Mouse (Mus musculus) kidney, postnatal 0 days (tissue): ENCODE measurements around the gene Dusp3. TPM values are rescaled to one million over a fixed set of nuclear protein-coding genes. Genes with fewer than 3 reads are reported as not detected.

Source experiments
- ATAC-seq: fragments of 200-750 bp; cut with Nextera tagmentation; replicated peaks from 2 replicates; pipeline ENCODE4 v1.8.0; 2017; ENCODE audit warnings: low read depth, moderate number of reproducible peaks, moderate TSS enrichment, moderate library complexity; ENCODE audit not compliant: low FRiP score
- DNase-seq: peaks from one replicate; pipeline ENCODE4 v3.0.0-alpha.2; 2016; ENCODE audit warnings: low spot score
- H3K27ac ChIP-seq: fragments of 300-500 bp; sonication (generic); 2 replicates; pipeline ENCODE4 v1.5.1; 2014; ENCODE audit warnings: mild to moderate bottlenecking
- H3K27me3 ChIP-seq: fragments of 300-500 bp; sonication (generic); 2 replicates; pipeline ENCODE4 v1.6.1; 2014; ENCODE audit warnings: low read length, mixed read lengths; ENCODE audit not compliant: insufficient read depth
- H3K36me3 ChIP-seq: fragments of 300-500 bp; sonication (generic); 2 replicates; pipeline ENCODE4 v1.6.1; 2014; ENCODE audit warnings: low read length, mixed read lengths; ENCODE audit not compliant: insufficient read depth
- H3K4me1 ChIP-seq: fragments of 300-500 bp; sonication (generic); replicated peaks from 2 replicates; pipeline ENCODE4 v1.6.1; 2014; ENCODE audit warnings: antibody characterized with exemption, low read length, mixed read lengths; ENCODE audit not compliant: insufficient read depth
- H3K4me2 ChIP-seq: fragments of 300-500 bp; sonication (generic); 2 replicates; pipeline ENCODE4 v1.6.1; 2014; ENCODE audit warnings: mild to moderate bottlenecking, low read length, moderate library complexity, mixed read lengths
- H3K4me3 ChIP-seq: fragments of 300-500 bp; sonication (generic); replicated peaks from 2 replicates; pipeline ENCODE4 v1.5.1; 2014; ENCODE audit warnings: low read depth, low read length
- H3K9ac ChIP-seq: fragments of 300-500 bp; sonication (generic); 2 replicates; pipeline ENCODE4 v1.6.1; 2014; ENCODE audit warnings: low read depth, low read length
- H3K9me3 ChIP-seq: fragments of 300-500 bp; sonication (generic); replicated peaks from 2 replicates; pipeline ENCODE4 v1.6.1; 2016; ENCODE audit warnings: low read length, inconsistent platforms, mixed read lengths
- CTCF ChIP-seq: IDR thresholded peaks from 2 replicates; pipeline ENCODE4 v1.5.1; 2016; ENCODE audit warnings: antibody characterized with exemption, low read depth, mild to moderate bottlenecking, moderate library complexity
- WGBS: fragments of 180-500 bp; shearing (Covaris S2); extraction: QIAGEN DNeasy Blood & Tissue Kit; methylation state at CpG from one replicate; pipeline ENCODE4 v1.1.7; 2014; 5-methylcytosine and 5-hydroxymethylcytosine counted together
- polyA plus RNA-seq: library from polyadenylated mRNA; unstranded; fragments of >200 nt; fragmentation: Nextera tagmentation; extraction: Ambion mirVana; gene quantifications from 2 replicates; pipeline ENCODE4 v1.2.1, GENCODE M21; 2015

Dusp3 gene
- polyA plus RNA-seq, 1 experiment from 2014 or later = 51.7 TPM

DNA sequence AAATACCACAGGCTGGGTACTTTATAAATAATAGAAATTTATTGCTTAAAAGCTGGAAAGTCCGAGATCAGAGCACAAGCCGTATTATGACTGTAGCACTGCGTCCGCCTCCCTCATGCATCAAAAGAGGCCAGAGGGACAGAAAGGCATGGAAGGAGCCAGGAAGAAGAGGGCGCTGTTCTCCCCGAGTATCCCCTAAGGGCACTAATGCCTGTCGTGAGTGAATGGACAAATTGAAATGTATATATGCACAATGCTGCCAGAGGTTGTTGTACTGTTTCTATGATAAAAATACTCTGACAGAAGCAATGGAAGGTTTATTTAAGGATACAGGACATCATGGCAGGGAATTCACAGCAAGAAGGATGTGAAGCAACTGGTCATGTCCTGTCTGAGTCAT, 43.2 kb upstream of the Dusp3 start:
- Histone ChIP-seq H3K4me1 (0 out of 2 replicates have a peak, but pooled peaks cover 4% of the 10 kb centered on the region), H3K4me3 (no peak overlapping the region), H3K9ac (no peak overlapping the region), H3K27me3 (no peaks in the 10 kb centered on the region), H3K36me3 (no peaks in the 10 kb centered on the region), H3K4me2 (no peak overlapping the region), H3K27ac (no peak overlapping the region), H3K9me3 (no peaks in the 10 kb centered on the region)
- WGBS = 35% methylated on average over 7 of the region's 7 CpGs
- peak; percentile 26; the same call in 1 of the 2 replicates for TF ChIP-seq CTCF
- DNase-seq (peak; percentile 44), ATAC-seq (no peak)

DNA sequence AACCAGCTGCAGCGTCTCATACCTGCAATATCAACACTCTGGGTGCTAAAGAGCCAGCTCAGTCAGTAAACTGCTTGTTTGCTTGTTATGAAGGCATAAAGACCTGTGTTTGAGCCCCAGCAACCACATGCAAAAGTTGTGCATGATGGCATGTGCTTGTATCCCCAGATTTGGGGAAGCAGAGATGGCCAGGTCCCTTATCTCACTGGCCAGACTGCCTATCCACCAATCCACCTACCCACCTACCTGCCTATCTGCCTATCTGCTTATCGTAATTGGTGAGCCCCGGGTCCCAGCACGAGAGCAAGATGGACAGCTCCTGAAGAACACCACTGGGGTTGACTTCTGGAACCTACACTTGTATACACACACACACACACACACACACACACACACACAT, 42.5 kb upstream of the Dusp3 start:
- ATAC-seq (no peak), DNase-seq (no peak)
- no peak overlapping the region for H3K4me3 ChIP-seq
- 84% methylated on average over 4 of the region's 4 CpGs for WGBS
- H3K4me2 ChIP-seq = no peak overlapping the region
- no peaks in the 10 kb centered on the region for H3K27me3 ChIP-seq
- H3K9me3 ChIP-seq = no peaks in the 10 kb centered on the region
- no peak for TF ChIP-seq CTCF
- H3K9ac ChIP-seq = no peak overlapping the region
- H3K36me3 ChIP-seq = no peaks in the 10 kb centered on the region
- 0 out of 2 replicates have a peak, but pooled peaks cover 4% of the 10 kb centered on the region for H3K4me1 ChIP-seq
- H3K27ac ChIP-seq = no peak overlapping the region

DNA sequence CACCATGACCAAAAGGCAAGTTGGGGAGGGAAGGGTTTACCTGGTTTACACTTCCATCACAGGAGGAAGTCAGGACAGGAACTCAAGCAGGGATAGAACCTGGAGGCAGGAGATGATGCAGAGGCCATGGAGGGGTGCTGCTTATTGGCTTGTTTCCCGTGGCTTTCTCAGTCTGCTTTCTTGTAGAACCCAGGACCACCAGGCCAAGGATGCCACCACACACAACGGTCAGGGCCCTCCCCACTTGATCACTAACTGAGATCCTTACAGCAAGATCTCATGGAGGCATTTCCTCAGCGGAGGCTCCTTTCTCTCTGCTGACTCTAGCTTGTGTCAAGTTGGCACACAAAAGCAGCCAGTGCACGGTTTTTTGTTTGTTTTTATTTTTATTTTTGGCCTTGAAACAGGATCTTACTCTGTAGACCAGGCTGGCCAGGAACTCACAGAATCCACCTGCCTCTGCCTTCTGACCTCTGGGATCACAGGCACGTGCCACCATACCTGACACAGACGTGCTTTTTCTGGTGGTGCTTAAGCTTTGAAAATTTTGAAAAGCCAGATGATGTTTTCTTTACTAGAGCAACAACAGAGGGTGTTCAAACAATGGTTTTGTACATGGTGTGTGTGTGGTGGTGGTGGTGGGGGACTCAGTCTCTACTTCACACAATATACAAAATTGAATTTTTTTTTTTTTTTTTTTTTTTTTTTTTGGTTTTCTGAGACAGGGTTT, 41.4 kb upstream of the Dusp3 start, which contains the start of gene Mpp3:
Gene Mpp3 (minus strand): TSS at position 375 of the 730 bp plus-strand sequence.
- Histone ChIP-seq H3K36me3 (no peaks in the 10 kb centered on the region), H3K4me1 (0 out of 2 replicates have a peak, but pooled peaks cover 4% of the 10 kb centered on the region), H3K4me3 (peak within 1 kb of the TSS; percentile 64; the same call in 1 of the 2 replicates), H3K9ac (no peak within 1 kb of the TSS; the same call in 1 of the 2 replicates), H3K27ac (no peak within 1 kb of the TSS; the same call in 1 of the 2 replicates), H3K9me3 (no peaks in the 10 kb centered on the region), H3K4me2 (peak within 1 kb of the TSS; percentile 80), H3K27me3 (no peaks in the 10 kb centered on the region)
- no peak for ATAC-seq
- 74% methylated on average over 6 of the region's 6 CpGs for WGBS
- TF ChIP-seq CTCF = no peak
- DNase-seq = no peak

DNA sequence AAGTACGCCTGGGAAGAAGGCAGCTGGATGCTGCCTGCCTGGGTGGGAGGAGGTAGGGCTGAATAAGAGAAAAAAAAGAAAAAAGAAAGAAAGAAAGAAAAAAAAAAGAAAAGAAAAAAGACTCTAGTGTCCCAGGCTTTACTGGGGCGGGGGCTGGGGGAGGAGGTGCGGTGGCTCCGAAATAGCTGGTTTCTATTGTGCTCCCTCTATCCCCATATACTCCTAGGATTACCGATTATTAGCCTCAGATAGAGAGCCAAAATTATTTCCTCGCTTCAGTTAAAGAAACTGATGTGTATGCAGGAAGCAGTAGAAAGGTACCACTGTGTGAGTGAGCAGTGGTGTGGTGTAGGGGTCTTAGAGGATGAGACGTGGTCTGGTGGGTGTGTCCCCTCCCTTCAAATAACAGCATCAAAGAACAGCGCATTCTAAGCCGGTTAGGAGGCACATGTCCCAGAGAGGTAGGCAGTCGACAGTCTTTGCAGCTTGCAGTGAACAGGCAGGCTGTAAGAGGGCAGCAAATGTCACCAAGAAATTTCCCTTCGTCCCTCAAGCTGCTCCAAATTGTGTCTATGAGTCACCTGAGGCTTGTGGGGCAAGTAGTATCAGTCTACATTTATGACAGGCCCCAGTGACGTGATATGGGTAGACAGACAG, 40.7 kb upstream of the Dusp3 start:
- H3K27ac ChIP-seq = no peak overlapping the region; the same call in 1 of the 2 replicates
- peak overlapping the region; percentile 80 for H3K4me2 ChIP-seq
- peak; percentile 17; the same call in 1 of the 2 replicates for TF ChIP-seq CTCF
- DNase-seq (peak; percentile 33), ATAC-seq (no peak)
- H3K9me3 ChIP-seq = no peaks in the 10 kb centered on the region
- 0 out of 2 replicates have a peak, but pooled peaks cover 4% of the 10 kb centered on the region for H3K4me1 ChIP-seq
- 8% methylated on average over 12 of the region's 12 CpGs for WGBS
- no peak overlapping the region; the same call in 1 of the 2 replicates for H3K9ac ChIP-seq
- H3K36me3 ChIP-seq = no peaks in the 10 kb centered on the region
- H3K27me3 ChIP-seq = no peaks in the 10 kb centered on the region
- peak overlapping the region; percentile 64 for H3K4me3 ChIP-seq

DNA sequence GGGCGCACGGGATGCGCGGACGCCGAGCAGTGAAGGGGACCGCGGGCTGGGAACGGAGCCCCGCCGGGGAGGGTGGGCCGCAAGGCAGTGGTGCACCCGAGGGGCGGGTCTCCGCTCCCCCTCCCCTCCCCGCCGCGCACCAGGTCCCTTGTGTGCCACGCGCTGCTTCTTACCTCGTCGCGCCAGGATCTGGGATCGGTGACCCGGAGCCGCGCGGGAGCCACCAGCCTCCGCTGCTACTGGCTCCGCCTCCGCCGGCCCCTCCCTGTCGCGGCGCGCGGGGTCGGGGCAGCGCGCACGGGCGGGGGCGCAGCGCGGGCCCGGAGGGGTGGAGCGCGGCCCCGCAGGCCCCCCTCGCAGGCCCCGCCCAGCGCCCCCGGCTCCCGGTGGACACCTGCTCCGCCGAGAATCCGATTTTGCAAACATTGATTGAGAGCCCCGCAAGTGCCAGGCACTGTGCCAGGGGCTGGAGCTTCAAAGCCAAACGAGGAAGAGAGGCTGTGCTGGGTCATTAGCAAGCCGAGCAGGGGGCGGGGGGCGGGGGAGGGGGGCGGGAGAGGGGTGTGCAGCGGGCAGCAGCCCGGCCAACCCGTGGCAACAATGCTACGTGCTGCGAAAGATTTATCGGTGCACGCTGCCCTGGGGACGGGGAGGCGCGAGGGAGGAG, 40.0 kb upstream of the Dusp3 start:
- H3K36me3 ChIP-seq = no peaks in the 10 kb centered on the region
- DNase-seq (peak; percentile 92), ATAC-seq (peak; percentile 85)
- WGBS = under 1% methylated on average over 58 of the region's 73 CpGs
- no peak for TF ChIP-seq CTCF
- peak overlapping the region; percentile 64 for H3K4me3 ChIP-seq
- 0 out of 2 replicates have a peak, but pooled peaks cover 4% of the 10 kb centered on the region for H3K4me1 ChIP-seq
- H3K9ac ChIP-seq = peak overlapping the region; percentile 57
- peak overlapping the region; percentile 60 for H3K27ac ChIP-seq
- H3K9me3 ChIP-seq = no peaks in the 10 kb centered on the region
- peak overlapping the region; percentile 80 for H3K4me2 ChIP-seq
- no peaks in the 10 kb centered on the region for H3K27me3 ChIP-seq
